22 mouse cellular contexts compared by ENCODE assay signal in the genomic region with DNA sequence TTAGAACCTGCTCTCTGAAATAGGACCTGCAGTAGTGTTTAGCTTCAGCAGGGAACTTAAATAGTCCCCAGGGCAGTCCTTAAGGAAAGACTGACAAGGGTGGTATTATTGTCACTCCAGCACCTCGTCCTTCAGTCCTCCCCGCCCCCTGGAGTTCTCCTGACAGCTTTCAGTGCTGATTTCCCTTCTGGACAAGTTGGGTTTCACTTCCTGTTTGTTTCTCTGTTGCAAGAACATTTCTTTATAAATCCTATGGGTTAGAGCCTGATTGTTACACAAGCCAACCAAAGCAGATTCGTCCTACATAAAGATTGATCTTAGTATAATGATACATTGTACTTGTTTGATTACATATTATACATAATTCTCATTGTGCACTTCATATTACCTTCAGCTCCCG.
"Had no signal": no experiment of that assay in that cellular context is flagged by ENCODE, and none has a peak within 500 bp of the region (broad histone marks: within the 10 kb centered on the region; RNA-seq: fewer than 3 reads in every experiment).

No protein-coding gene starts in this region.

- ATAC-seq: midbrain, embryonic 13.5 days; midbrain, embryonic 16.5 days had no signal

- H3K36me3 ChIP-seq: kidney, embryonic 15.5 days; limb, embryonic 10.5 days; limb, embryonic 13.5 days; liver, embryonic 13.5 days; lung, embryonic 15.5 days; midbrain, embryonic 10.5 days; midbrain, embryonic 13.5 days; neural tube, embryonic 13.5 days had no signal

- H3K9ac ChIP-seq: kidney, embryonic 15.5 days; limb, embryonic 13.5 days; liver, embryonic 13.5 days; lung, embryonic 15.5 days; midbrain, embryonic 13.5 days; neural tube, embryonic 13.5 days had no signal

- H3K9me3 ChIP-seq: kidney, embryonic 15.5 days; limb, embryonic 10.5 days; limb, embryonic 13.5 days; liver, embryonic 13.5 days; lung, embryonic 15.5 days; megakaryocyte, embryonic 14.5 days; midbrain, embryonic 10.5 days; midbrain, embryonic 13.5 days; neural tube, embryonic 13.5 days had no signal

- H3K27ac ChIP-seq: kidney, embryonic 15.5 days; layer of hippocampus, adult 2 months; limb, embryonic 10.5 days; limb, embryonic 13.5 days; liver, embryonic 13.5 days; lung, embryonic 15.5 days; midbrain, embryonic 10.5 days; midbrain, embryonic 13.5 days; neural tube, embryonic 13.5 days had no signal

- DNase-seq: kidney, adult 11 months; kidney, adult 8-10 months; kidney, postnatal 10 days; kidney, postnatal 4 days; layer of hippocampus, adult 9-11 months; liver; liver, embryonic 13.5 days; lung, postnatal 14 days; lung, postnatal 4 days; thymus, adult 18-20 months; thymus, postnatal 36 days had no signal

- H3K4me2 ChIP-seq: kidney, embryonic 15.5 days; limb, embryonic 13.5 days; liver, embryonic 13.5 days; lung, embryonic 15.5 days; midbrain, embryonic 13.5 days; neural tube, embryonic 13.5 days had no signal

- H3K27me3 ChIP-seq: kidney, embryonic 15.5 days; limb, embryonic 13.5 days; liver, embryonic 13.5 days; lung, embryonic 15.5 days; megakaryocyte, embryonic 14.5 days; midbrain, embryonic 13.5 days; neural tube, embryonic 13.5 days had no signal

- H3K4me3 ChIP-seq: kidney, embryonic 15.5 days; layer of hippocampus, adult 2 months; limb, embryonic 10.5 days; limb, embryonic 13.5 days; liver, embryonic 13.5 days; lung, embryonic 15.5 days; megakaryocyte, embryonic 14.5 days; midbrain, embryonic 10.5 days; midbrain, embryonic 13.5 days; myocyte; neural tube, embryonic 13.5 days had no signal

- H3K4me1 ChIP-seq: kidney, embryonic 15.5 days; limb, embryonic 10.5 days; liver, embryonic 13.5 days; lung, embryonic 15.5 days; megakaryocyte, embryonic 14.5 days; midbrain, embryonic 10.5 days; midbrain, embryonic 13.5 days had no signal
